ENCODE assay signal across 8 mouse cellular contexts in the genomic region with DNA sequence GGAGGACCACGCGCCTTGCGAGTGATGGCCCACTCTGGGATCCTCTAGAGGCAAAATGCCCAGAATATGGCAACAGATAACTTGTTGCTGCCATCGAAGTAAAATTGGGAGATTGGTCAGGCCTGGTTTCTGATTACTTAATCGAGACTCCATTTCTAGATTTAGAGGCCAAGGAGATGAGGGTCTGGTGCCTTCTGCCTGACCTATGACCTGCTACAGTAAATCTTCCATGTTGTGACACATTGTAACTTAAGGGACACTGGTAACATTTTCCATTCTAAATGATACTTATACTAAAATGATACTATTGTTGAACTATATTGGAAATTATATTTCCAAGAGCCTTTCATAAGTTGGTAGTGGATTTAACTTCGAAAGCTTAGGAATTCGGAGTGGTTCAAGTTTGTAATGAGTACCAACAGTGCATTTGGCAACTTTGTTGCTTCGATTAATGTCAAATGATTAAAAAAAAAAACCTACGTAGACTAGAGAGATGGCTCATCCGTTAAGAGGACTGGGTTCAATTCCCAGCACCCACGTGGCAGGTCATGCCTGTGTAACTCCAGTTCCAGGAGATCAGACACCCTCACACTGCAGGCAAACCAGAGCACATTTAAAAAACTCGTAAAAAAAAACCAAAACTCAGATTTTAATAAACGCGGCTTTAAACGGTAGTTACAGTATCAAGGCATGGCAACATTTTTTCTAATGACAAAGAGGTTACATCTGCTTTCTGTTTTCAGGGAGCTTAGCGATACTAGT. TPM values are rescaled to one million over a fixed set of nuclear protein-coding genes. Genes with fewer than 3 reads are reported as not detected.
DNase-seq lines count a peak whose midpoint lies in the region; ATAC-seq and TF ChIP-seq lines count a peak whose summit lies in the region.

No protein-coding gene starts in this region.

- 14% methylated on average over 16 of the region's 16 CpGs for WGBS in neural tube, embryonic 11.5 days
- 10% methylated on average over 16 of the region's 16 CpGs for WGBS in intestine, postnatal 0 days
- 9% methylated on average over 16 of the region's 16 CpGs for whole genome bisulfite sequencing in neural tube, embryonic 15.5 days

- ATAC-seq in neural tube, embryonic 11.5 days (ENCODE audit: insufficient read depth, low FRiP score, low TSS enrichment), result no peak
- no peak for ATAC-seq in intestine, postnatal 0 days
- ATAC-seq in neural tube, embryonic 15.5 days (ENCODE audit: low FRiP score), result no peak

- peak overlapping the region; percentile 71 for H3K4me2 ChIP-seq in neural tube, embryonic 11.5 days (ENCODE audit: low read depth)
- H3K4me2 ChIP-seq in intestine, postnatal 0 days (replicated peaks; ENCODE audit: low read depth), result peak overlapping the region; percentile 81
- peak overlapping the region; percentile 69 for H3K4me2 ChIP-seq in neural tube, embryonic 15.5 days

- DNase-seq in cerebellum, adult 11 months, result peak; percentile 17
- DNase-seq in cerebellum, adult 18-20 months, result no peak
- DNase-seq in neural tube, embryonic 11.5 days (ENCODE audit: low spot score), result no peak
- DNase-seq in neural tube, embryonic 10.5 days (ENCODE audit: extremely low spot score, low spot score), result no peak
- no peak for DNase-seq in spleen, postnatal 36 days (ENCODE audit: low spot score in 2 of 2)
- no peak for DNase-seq in thymus, postnatal 10 days (ENCODE audit: low spot score in 2 of 2)

- H3K9ac ChIP-seq in neural tube, embryonic 11.5 days (ENCODE audit: low read length), result peak overlapping the region; percentile 99
- H3K9ac ChIP-seq in intestine, postnatal 0 days (ENCODE audit: low read depth, low read length), result peak overlapping the region; percentile 98
- peak overlapping the region; percentile 96 for H3K9ac ChIP-seq in neural tube, embryonic 15.5 days (replicated peaks)

- no peaks in the 10 kb centered on the region for H3K36me3 ChIP-seq in neural tube, embryonic 11.5 days (ENCODE audit: control insufficient read depth, insufficient read depth, low read length)
- peaks cover 14% of the 10 kb centered on the region; the same call in 1 of the 2 replicates for H3K36me3 ChIP-seq in intestine, postnatal 0 days (ENCODE audit: control insufficient read depth, insufficient read depth)
- peaks cover 8% of the 10 kb centered on the region; the same call in 1 of the 2 replicates for H3K36me3 ChIP-seq in neural tube, embryonic 15.5 days

- H3K9me3 ChIP-seq in neural tube, embryonic 11.5 days (ENCODE audit: control insufficient read depth, low read length), result no peaks in the 10 kb centered on the region
- no peaks in the 10 kb centered on the region for H3K9me3 ChIP-seq in intestine, postnatal 0 days (ENCODE audit: control insufficient read depth)
- no peaks in the 10 kb centered on the region for H3K9me3 ChIP-seq in neural tube, embryonic 15.5 days (replicated peaks)

- TF ChIP-seq CTCF in intestine, postnatal 0 days (IDR thresholded peaks at IDR 0.05; ENCODE audit: low read depth), result no peak

- H3K4me3 ChIP-seq in neural tube, embryonic 11.5 days (ENCODE audit: low read depth, low read length), result peak overlapping the region; percentile 74
- peak overlapping the region; percentile 92 for H3K4me3 ChIP-seq in intestine, postnatal 0 days (ENCODE audit: low read depth, low read length)
- peak overlapping the region; percentile 79 for H3K4me3 ChIP-seq in neural tube, embryonic 15.5 days (replicated peaks)

- H3K4me1 ChIP-seq in neural tube, embryonic 11.5 days (ENCODE audit: control insufficient read depth, insufficient read depth, low read length), result peaks cover 5% of the 10 kb centered on the region; the same call in 1 of the 2 replicates
- no peaks in the 10 kb centered on the region for H3K4me1 ChIP-seq in intestine, postnatal 0 days (replicated peaks; ENCODE audit: control insufficient read depth, insufficient read depth, low read length)
- H3K4me1 ChIP-seq in neural tube, embryonic 15.5 days, result peaks cover 16% of the 10 kb centered on the region

- H3K27me3 ChIP-seq in neural tube, embryonic 11.5 days (ENCODE audit: control insufficient read depth, insufficient read depth, low read length), result no peaks in the 10 kb centered on the region
- no peaks in the 10 kb centered on the region for H3K27me3 ChIP-seq in intestine, postnatal 0 days (replicated peaks; ENCODE audit: control insufficient read depth, insufficient read depth, low read length)
- no peaks in the 10 kb centered on the region for H3K27me3 ChIP-seq in neural tube, embryonic 15.5 days (replicated peaks)

- H3K27ac ChIP-seq in neural tube, embryonic 11.5 days (ENCODE audit: low read depth, low read length), result peak overlapping the region; percentile 98
- peak overlapping the region; percentile 98 for H3K27ac ChIP-seq in intestine, postnatal 0 days (ENCODE audit: low read depth, low read length)
- H3K27ac ChIP-seq in neural tube, embryonic 15.5 days (replicated peaks), result peak overlapping the region; percentile 99

RNA-seq across cellular contexts. Expression of a gene that starts 1.5 kb away (rescaled TPM):
- polyA plus RNA-seq in neural tube, embryonic 11.5 days (2014; fragmentation: Nextera tagmentation; extraction: Ambion mirVana), result 186 and 187 TPM in 2 replicates
- polyA plus RNA-seq in intestine, postnatal 0 days (2015; fragmentation: Nextera tagmentation; extraction: Ambion mirVana), result 84.5 and 92.6 TPM in 2 replicates
- 85.8 and 102 TPM in 2 replicates for polyA plus RNA-seq in neural tube, embryonic 15.5 days (2015; fragmentation: Nextera tagmentation; extraction: Ambion mirVana)
